Mouse (Mus musculus): Measurements from ENCODE around the gene Wfdc1.

DNA sequence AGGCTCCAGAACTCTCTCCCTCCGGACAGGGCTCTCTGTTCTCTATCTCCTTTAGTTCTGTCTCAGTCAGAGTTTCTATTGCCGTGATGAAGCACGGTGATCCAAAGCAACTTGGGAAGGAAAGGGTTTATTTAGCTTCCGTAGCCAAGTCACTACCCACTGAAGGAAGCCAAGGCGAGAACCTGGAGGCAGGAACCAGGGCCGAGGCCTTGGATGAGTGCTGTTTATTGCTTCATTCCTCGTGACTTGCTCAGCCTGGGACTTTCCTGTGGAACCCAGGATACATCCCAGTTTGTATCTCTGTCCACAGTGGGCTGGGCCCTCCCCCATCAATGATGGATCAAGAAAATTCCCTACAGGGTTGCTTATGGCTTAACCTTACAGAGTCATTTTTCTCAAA, 29.4 kb upstream of the Wfdc1 start:
- no peak for TF ChIP-seq CTCF (IDR thresholded peaks at IDR 0.05; ENCODE audit: borderline replicate concordance, insufficient read depth, low read length)
- no peak for TF ChIP-seq POLR2A (IDR thresholded peaks at IDR 0.05; ENCODE audit: low read depth, low read length)

All from embryonic fibroblast, embryonic 13.5 days (primary cell).